Mouse (Mus musculus) ES-CJ7 (cell line): ENCODE measurements around the gene Snx5.

Experiments
- DNase-seq: peaks from one replicate; pipeline ENCODE4 v3.0.0; 2011; ENCODE audit warnings: low read depth, low spot score

Snx5 gene

GRCm38 (mm10) chr2:144267004-144267730 is 3.5 kb downstream of the Snx5 start:
- DNase-seq, result no peak

GRCm38 (mm10) chr2:144265916-144266683 is 4.6 kb downstream of the Snx5 start:
- DNase-seq, result no peak

GRCm38 (mm10) chr2:144265120-144265488 is 5.6 kb downstream of the Snx5 start:
- no peak for DNase-seq

GRCm38 (mm10) chr2:144264398-144265119 is 6.1 kb downstream of the Snx5 start:
- no peak for DNase-seq

- no peak for DNase-seq
These were observed 7.9 kb downstream of the Snx5 start for GRCm38 (mm10) chr2:144262837-144263236.

GRCm38 (mm10) chr2:144250111-144250510 is 20.6 kb downstream of the Snx5 start:
- no peak for DNase-seq

GRCm38 (mm10) chr2:144248613-144249376 is 21.9 kb downstream of the Snx5 start:
- DNase-seq, result no peak

- DNase-seq, result peak; percentile 38
These were observed 23.2 kb downstream of the Snx5 start for GRCm38 (mm10) chr2:144247337-144247978.

GRCm38 (mm10) chr2:144246270-144246669 is 24.4 kb downstream of the Snx5 start:
- DNase-seq, result peak; percentile 32

- no peak for DNase-seq
These were observed 25.2 kb downstream of the Snx5 start for GRCm38 (mm10) chr2:144245464-144245863.

- DNase-seq, result no peak
These were observed 30.4 kb downstream of the Snx5 start for GRCm38 (mm10) chr2:144240095-144240899.

GRCm38 (mm10) chr2:144239318-144239717 is 31.4 kb downstream of the Snx5 start:
- no peak for DNase-seq

GRCm38 (mm10) chr2:144238341-144238740 is 32.4 kb downstream of the Snx5 start:
- no peak for DNase-seq

GRCm38 (mm10) chr2:144236791-144237584 is 33.7 kb downstream of the Snx5 start:
- DNase-seq, result no peak

GRCm38 (mm10) chr2:144235776-144236175 is 34.9 kb downstream of the Snx5 start:
- no peak for DNase-seq

GRCm38 (mm10) chr2:144233534-144233933 is 37.2 kb downstream of the Snx5 start:
- no peak for DNase-seq

GRCm38 (mm10) chr2:144231115-144231514 is 39.6 kb downstream of the Snx5 start:
- DNase-seq, result no peak

- no peak for DNase-seq
These were observed 40.2 kb downstream of the Snx5 start for GRCm38 (mm10) chr2:144230498-144230897.

- DNase-seq, result peak; percentile 42
These were observed 41.1 kb downstream of the Snx5 start for GRCm38 (mm10) chr2:144229647-144230046.
